Mouse (Mus musculus) midbrain, embryonic 13.5 days (tissue): ENCODE measurements around the gene Ndufv1. TPM values are rescaled to one million over a fixed set of nuclear protein-coding genes. Genes with fewer than 3 reads are reported as not detected.
"Not testable (repeated sequence)": the region's sequence is repeated elsewhere in the genome, so short reads cannot be mapped to it uniquely, and the experiment has no call there.

Source experiments
- ATAC-seq: fragments of 200-750 bp; cut with Nextera tagmentation; 2 replicates; pipeline ENCODE4 v1.8.0; 2017; ENCODE audit warnings: mild to moderate bottlenecking, moderate TSS enrichment, moderate library complexity
- H3K27ac ChIP-seq: fragments of 300-500 bp; sonication (generic); 2 replicates; pipeline ENCODE4 v1.5.1; 2015; ENCODE audit warnings: inconsistent platforms, mild to moderate bottlenecking, moderate library complexity
- H3K27me3 ChIP-seq: fragments of 300-500 bp; sonication (generic); 2 replicates; pipeline ENCODE4 v1.6.1; 2015; ENCODE audit warnings: mild to moderate bottlenecking, inconsistent platforms
- H3K36me3 ChIP-seq: fragments of 300-500 bp; sonication (generic); 2 replicates; pipeline ENCODE4 v1.6.1; 2015; ENCODE audit warnings: mild to moderate bottlenecking, inconsistent platforms
- H3K4me1 ChIP-seq: fragments of 300-500 bp; sonication (generic); replicated peaks from 2 replicates; pipeline ENCODE4 v1.6.1; 2015; ENCODE audit warnings: inconsistent platforms
- H3K4me2 ChIP-seq: fragments of 300-500 bp; sonication (generic); replicated peaks from 2 replicates; pipeline ENCODE4 v1.6.1; 2015; ENCODE audit warnings: moderate library complexity, mild to moderate bottlenecking, inconsistent platforms
- H3K4me3 ChIP-seq: fragments of 300-500 bp; sonication (generic); replicated peaks from 2 replicates; pipeline ENCODE4 v1.5.1; 2015; ENCODE audit warnings: mild to moderate bottlenecking, inconsistent platforms
- H3K9ac ChIP-seq: fragments of 300-500 bp; sonication (generic); replicated peaks from 2 replicates; pipeline ENCODE4 v1.6.1; 2015; ENCODE audit warnings: mild to moderate bottlenecking, inconsistent platforms
- H3K9me3 ChIP-seq: fragments of 300-500 bp; sonication (generic); 2 replicates; pipeline ENCODE4 v1.6.1; 2016; ENCODE audit warnings: mild to moderate bottlenecking, inconsistent platforms
- WGBS: fragments of 180-500 bp; shearing (Covaris S2); methylation state at CpG from one replicate; pipeline ENCODE4 v1.1.7; 2015; 5-methylcytosine and 5-hydroxymethylcytosine counted together
- polyA plus RNA-seq: library from polyadenylated mRNA; unstranded; fragments of >200 nt; fragmentation: Nextera tagmentation; extraction: Ambion mirVana; gene quantifications from 2 replicates; pipeline ENCODE4 v1.2.1, GENCODE M21; 2015

Gene Ndufv1
- polyA plus RNA-seq, 1 experiment from 2014 or later = 203 TPM

DNA sequence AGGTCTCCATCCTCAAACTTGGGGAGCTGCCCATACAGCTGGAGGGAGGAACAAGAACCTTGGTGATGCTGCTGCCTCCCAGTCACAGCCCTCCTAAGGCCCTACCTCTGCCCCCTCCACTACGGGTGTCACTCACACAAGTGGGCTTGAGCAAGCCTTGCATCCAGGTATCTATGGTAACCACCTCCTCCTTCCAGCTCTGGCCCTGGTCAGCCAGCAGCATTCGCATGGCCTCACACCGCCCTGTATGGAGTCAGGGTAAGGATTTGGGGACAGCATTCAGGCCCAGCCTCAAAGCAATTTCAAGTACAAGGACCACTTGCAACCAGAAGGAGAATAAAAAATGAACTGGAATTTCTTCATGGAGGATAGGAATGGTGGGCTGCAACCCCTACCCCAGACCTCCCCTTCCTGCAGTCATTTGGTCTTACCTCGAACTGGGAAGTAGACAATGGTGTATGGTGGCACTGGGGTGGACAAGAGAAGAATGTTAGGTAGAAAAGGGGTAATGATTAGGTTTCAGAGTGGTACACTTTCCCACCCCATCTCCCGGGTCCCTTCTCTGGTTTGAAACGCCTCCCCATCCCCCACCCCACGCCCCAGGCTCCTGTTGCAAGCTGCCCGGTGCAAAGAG, 24.7 kb upstream of the Ndufv1 start:
- not testable (repeated sequence) for H3K36me3 ChIP-seq, H3K27me3 ChIP-seq, H3K9me3 ChIP-seq
- Histone ChIP-seq H3K27ac (peak overlapping the region; percentile 67), H3K4me2 (peak overlapping the region; percentile 78), H3K9ac (peak overlapping the region; percentile 74), H3K4me3 (peak overlapping the region; percentile 61), H3K4me1 (peaks cover 18% of the 10 kb centered on the region)
- ATAC-seq = peak; percentile 53
- 28% methylated on average over 7 of the region's 8 CpGs for whole genome bisulfite sequencing

DNA sequence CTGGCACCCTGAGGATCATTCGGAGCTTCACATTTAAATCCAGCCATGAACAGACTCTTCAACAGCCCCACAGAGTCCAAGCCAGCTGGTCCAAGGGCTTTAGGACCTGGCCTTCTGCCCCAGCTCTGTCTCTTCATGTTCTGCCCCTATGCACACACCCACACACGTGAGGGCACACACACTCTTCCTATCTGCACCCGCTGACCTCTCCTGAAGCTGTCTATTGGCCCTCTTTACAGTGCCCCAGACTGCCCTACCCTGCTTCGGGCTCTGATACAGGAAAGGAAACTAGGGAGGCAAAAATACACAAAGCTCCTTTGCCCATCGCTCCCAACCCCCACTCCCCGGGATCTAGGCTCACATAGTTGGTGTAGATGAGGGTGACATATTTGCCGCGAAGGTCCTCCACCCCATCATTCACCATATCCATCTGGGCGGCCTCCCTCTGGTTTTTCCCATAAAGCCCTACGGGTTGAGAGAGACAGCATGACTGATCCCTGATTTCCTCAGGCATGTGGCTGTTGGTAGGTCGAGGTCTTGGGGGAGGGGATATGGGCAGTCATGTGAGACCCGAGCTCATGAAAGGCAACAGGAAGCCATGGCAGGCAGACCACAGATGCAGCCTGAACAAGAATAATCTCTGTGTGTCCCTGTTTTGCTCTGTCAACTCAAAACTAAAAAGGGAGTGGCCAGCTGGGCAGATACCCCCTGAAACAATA, 23.9 kb upstream of the Ndufv1 start:
- H3K9me3 ChIP-seq = no peaks in the 10 kb centered on the region
- H3K4me1 ChIP-seq = peaks cover 18% of the 10 kb centered on the region
- no peaks in the 10 kb centered on the region for H3K27me3 ChIP-seq
- WGBS = 74% methylated on average over 12 of the region's 12 CpGs
- peak overlapping the region; percentile 29 for H3K4me2 ChIP-seq
- peaks cover 7% of the 10 kb centered on the region; the same call in 1 of the 2 replicates for H3K36me3 ChIP-seq
- no peak overlapping the region for H3K4me3 ChIP-seq
- H3K27ac ChIP-seq = no peak overlapping the region
- no peak overlapping the region for H3K9ac ChIP-seq
- ATAC-seq = no peak

DNA sequence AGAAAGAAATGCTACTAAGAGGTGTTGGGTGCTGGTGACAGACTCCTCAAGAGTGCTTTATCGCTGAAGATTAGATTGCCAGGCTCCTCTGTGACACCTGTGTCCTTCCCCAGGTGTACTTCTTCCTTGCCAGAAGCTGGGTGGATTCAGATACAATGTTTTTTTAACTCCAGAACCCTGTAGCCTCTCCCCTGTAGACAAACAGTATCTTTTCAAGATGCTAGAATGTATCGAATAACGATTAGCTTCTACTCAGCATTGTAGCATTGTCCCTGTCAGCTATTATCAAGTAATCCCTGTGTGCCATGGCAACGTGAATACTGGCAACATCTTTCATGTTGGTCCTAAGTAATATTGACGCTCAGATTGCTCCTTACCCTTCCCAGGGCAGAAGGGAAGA, 21.1 kb upstream of the Ndufv1 start:
- no peaks in the 10 kb centered on the region for H3K27me3 ChIP-seq
- WGBS = 53% methylated on average over 5 of the region's 5 CpGs
- no peak overlapping the region for H3K4me3 ChIP-seq
- no peaks in the 10 kb centered on the region for H3K9me3 ChIP-seq
- H3K27ac ChIP-seq = no peak overlapping the region
- peaks cover 18% of the 10 kb centered on the region for H3K4me1 ChIP-seq
- no peak overlapping the region for H3K4me2 ChIP-seq
- H3K9ac ChIP-seq = no peak overlapping the region
- H3K36me3 ChIP-seq = peaks cover 7% of the 10 kb centered on the region; the same call in 1 of the 2 replicates
- ATAC-seq = no peak

DNA sequence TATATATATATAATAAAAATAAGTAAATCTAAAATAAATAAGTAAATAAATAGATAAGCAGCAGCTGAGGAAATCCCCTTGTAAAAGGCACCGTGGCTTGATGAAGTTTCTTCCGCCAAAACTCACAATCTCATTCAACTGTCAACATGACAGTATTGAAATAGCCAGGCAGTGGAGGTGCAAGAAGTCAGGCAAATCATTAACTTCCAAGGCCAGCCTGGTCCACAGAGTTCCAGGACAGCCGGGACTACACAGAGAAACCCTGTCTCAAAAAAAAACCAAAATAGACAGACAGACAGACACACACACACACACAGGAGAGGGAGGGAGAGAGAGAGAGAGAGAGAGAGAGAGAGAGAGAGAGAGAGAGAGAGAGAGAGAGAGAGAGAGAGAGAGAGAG, 20.7 kb upstream of the Ndufv1 start:
- WGBS = 88% methylated on average over 3 of the region's 3 CpGs
- H3K27me3 ChIP-seq = no peaks in the 10 kb centered on the region
- H3K4me2 ChIP-seq = no peak overlapping the region
- no peaks in the 10 kb centered on the region for H3K9me3 ChIP-seq
- peaks cover 7% of the 10 kb centered on the region; the same call in 1 of the 2 replicates for H3K36me3 ChIP-seq
- no peak overlapping the region for H3K4me3 ChIP-seq
- ATAC-seq = no peak
- H3K27ac ChIP-seq = no peak overlapping the region
- peaks cover 17% of the 10 kb centered on the region for H3K4me1 ChIP-seq
- no peak overlapping the region for H3K9ac ChIP-seq

DNA sequence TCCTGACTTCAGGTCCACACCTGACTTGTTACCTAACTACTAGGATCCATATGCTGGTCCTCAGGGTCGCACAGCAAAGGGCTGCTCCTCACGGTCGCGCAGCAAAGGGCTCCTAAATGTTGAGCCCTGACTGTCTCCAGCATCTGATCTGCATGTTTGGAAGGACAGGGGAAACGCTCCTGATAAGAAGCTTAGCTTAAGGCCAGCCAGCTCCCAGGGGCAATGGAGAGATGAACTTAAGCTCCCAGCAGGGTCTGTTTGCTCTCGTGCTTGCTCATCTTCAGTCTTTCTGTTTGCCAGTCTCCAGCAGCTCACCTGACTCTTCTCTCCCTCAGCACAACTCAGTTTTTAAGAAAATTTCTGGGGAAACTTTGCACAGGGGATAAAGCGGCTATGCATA, 20.1 kb upstream of the Ndufv1 start:
- peaks cover 7% of the 10 kb centered on the region; the same call in 1 of the 2 replicates for H3K36me3 ChIP-seq

DNA sequence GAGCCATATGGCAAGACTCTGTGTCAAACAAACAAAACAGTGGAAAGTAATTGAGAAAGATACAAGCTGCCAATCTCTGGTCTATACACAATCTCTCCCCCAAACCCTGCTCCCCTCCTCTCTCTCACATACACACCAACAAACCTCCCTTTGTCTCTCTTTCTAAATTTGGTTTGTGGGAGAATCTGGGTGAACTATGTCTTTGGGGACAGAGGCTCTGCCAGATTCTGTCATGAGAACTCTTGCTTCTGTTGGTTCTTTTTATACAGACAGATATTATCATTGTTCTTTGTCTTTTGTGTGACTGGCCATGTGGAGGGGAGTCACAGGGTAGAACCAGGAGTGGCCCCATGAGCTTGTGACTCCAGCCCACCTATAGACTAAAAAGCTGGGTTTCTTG, 15.0 kb upstream of the Ndufv1 start:
- H3K4me3 ChIP-seq = no peak overlapping the region
- no peak overlapping the region for H3K4me2 ChIP-seq
- H3K9ac ChIP-seq = no peak overlapping the region
- ATAC-seq = no peak
- H3K36me3 ChIP-seq = no peaks in the 10 kb centered on the region
- no peaks in the 10 kb centered on the region for H3K9me3 ChIP-seq
- H3K4me1 ChIP-seq = no peaks in the 10 kb centered on the region
- no peaks in the 10 kb centered on the region for H3K27me3 ChIP-seq
- no peak overlapping the region for H3K27ac ChIP-seq

More for the DNA sequence above, 20.1 kb upstream of the Ndufv1 start:
- H3K4me1 ChIP-seq = peaks cover 11% of the 10 kb centered on the region
- no peak overlapping the region for H3K27ac ChIP-seq
- H3K4me2 ChIP-seq = no peak overlapping the region
- WGBS = 45% methylated on average over 7 of the region's 7 CpGs
- H3K27me3 ChIP-seq = no peaks in the 10 kb centered on the region
- H3K9me3 ChIP-seq = no peaks in the 10 kb centered on the region
- ATAC-seq = no peak
- no peak overlapping the region for H3K4me3 ChIP-seq
- H3K9ac ChIP-seq = no peak overlapping the region

DNA sequence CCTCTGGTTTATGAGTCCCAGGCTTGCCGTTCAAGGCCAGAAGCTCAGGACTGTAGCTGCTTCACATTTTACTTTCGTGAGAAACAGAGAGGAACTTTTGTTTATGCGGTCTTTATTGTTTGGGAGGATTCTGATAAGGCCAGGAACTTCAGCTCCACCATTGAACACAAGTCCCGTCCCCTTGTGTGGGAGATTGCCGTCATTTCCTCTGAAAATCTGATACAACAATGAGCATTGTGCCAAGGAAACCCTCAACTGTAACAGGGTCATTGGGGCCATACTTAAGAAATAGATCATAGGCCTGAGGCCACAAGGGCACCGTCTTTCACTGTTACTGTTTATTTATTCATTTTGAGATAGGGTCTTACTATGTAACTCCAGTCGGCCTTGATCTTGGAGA, 10.6 kb upstream of the Ndufv1 start:
- no peaks in the 10 kb centered on the region for H3K9me3 ChIP-seq
- no peak overlapping the region for H3K4me2 ChIP-seq
- H3K4me3 ChIP-seq = no peak overlapping the region
- H3K36me3 ChIP-seq = no peaks in the 10 kb centered on the region
- WGBS = 84% methylated on average over 7 of the region's 7 CpGs
- no peaks in the 10 kb centered on the region for H3K27me3 ChIP-seq
- ATAC-seq = no peak
- no peak overlapping the region for H3K27ac ChIP-seq
- H3K4me1 ChIP-seq = peaks cover 7% of the 10 kb centered on the region; the same call in 1 of the 2 replicates
- H3K9ac ChIP-seq = no peak overlapping the region

DNA sequence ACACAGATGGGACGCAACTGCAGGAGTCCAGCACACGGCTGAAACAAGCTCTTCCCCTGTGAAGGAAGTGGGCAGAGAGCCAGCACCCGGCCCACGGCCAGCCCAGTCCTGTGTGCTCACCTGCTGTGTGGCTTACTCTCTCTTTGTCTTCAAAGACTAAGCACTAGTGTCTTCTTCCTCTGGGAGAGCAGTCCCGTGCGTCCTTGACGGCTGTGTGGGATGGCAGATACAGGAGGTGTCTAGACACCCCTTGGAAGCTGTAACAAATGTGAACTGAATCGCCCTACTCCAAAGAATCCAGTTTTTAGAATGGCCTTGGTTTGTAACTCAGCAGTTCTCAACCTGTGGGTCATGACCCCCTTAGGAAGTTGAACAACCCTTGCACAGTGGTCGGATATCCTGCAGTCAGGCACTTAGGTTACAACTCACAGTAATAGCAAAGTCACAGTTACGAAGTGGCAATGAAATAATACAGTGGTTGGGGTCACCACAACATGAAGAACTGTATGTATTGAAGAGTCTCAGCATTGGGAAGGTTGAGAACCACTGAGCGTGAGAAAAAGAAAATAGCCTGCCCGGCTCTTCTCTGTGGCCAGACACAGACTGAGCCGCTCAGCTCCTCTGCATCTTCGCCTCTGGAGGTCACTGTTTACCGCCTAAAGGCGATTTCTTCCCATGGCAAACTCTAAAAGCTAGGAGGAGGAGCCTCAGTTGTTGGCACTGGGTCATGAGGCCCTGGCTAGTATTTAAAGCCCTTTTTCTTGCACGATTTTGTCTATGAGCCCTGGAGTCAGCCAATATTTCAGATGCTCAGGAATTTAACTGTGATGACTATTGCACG, 6.4 kb upstream of the Ndufv1 start:
- Histone ChIP-seq H3K27me3 (no peaks in the 10 kb centered on the region; the same call in 1 of the 2 replicates), H3K27ac (no peak overlapping the region), H3K36me3 (no peaks in the 10 kb centered on the region), H3K4me3 (no peak overlapping the region), H3K4me1 (peaks cover 7% of the 10 kb centered on the region; the same call in 1 of the 2 replicates), H3K9me3 (no peaks in the 10 kb centered on the region), H3K9ac (no peak overlapping the region), H3K4me2 (no peak overlapping the region)
- peak; percentile 77 for ATAC-seq
- WGBS = 34% methylated on average over 18 of the region's 18 CpGs

DNA sequence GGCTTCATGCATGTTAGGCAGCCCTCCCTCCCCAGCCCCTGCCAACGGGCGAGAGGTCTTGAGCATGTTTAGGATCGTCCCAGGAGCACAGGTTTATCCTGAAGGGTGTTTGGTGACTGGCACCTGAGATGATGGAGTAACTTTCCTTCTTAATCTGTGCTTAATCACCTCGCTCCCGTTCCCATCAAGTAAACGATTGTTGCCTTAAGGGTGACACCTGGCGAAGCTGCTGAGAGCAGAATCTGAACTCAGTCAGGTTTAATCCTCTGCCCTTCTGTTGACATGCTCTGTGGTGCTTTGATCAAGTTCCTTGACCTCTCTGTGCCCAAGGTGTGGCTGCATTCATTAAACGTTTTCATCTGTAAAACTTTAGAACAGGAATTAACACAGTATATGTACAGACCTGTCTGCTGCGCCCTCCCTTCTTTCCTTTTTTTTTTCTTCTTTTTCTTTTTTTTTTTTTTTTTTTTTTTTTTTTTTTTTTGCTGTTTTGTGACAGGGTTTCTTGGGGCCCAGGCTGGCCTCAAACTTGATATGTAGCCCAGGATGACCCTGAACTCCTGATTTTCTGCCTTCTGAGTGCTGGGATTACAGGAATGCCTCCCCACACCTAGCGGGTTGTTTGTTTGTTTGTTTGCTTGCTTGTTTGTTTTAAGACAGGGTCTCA, 5.4 kb upstream of the Ndufv1 start:
- no peaks in the 10 kb centered on the region for H3K9me3 ChIP-seq
- H3K27me3 ChIP-seq = no peaks in the 10 kb centered on the region; the same call in 1 of the 2 replicates
- WGBS = 65% methylated on average over 10 of the region's 10 CpGs
- H3K4me2 ChIP-seq = no peak overlapping the region
- H3K36me3 ChIP-seq = no peaks in the 10 kb centered on the region
- H3K4me1 ChIP-seq = peaks cover 8% of the 10 kb centered on the region; the same call in 1 of the 2 replicates
- H3K27ac ChIP-seq = no peak overlapping the region
- no peak for ATAC-seq
- H3K4me3 ChIP-seq = no peak overlapping the region
- no peak overlapping the region for H3K9ac ChIP-seq

DNA sequence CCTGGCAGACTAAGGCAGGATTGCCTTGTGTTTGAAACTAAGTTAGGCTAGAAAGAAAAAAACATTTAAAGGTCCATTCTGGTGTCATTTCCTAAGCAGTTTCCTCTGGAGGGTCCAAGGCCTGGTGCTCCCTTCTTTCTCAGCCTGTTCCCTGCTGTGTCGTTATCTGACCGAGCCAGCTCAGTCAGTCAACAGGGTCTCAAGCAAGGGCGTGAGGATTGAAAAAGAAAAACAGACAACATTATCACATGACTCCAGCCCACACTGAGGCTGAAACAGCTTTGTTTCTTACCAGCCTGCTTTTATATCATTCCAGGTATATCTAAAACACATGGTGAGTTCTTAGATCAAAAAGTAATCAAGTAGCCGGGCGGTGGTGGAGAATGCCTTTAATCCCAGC, 3.0 kb upstream of the Ndufv1 start:
- Histone ChIP-seq H3K9ac (no peak overlapping the region), H3K4me3 (no peak overlapping the region), H3K4me1 (peaks cover 23% of the 10 kb centered on the region), H3K36me3 (peaks cover 3% of the 10 kb centered on the region; the same call in 1 of the 2 replicates), H3K4me2 (no peak overlapping the region), H3K9me3 (no peaks in the 10 kb centered on the region), H3K27ac (no peak overlapping the region), H3K27me3 (no peaks in the 10 kb centered on the region; the same call in 1 of the 2 replicates)
- WGBS = 69% methylated on average over 5 of the region's 5 CpGs
- no peak for ATAC-seq

DNA sequence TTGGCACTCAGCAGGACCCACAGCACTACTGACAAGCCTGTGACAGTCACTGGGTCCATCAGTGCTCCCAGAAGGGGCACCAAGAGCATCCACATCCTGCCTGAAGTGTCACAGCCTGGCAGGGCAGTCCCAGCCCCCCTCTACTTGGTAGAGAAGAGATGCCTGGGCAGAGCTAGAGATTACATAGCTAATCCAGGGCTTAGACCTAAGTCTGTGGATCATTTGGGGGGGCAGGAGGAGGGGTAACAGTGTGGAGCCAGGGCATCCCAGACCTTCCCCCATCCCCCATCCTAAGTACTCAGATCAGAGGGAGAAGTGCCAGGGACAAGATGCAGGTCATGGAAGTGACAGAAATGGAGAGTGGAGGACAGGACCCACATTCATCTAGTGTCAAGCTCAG, 2.2 kb upstream of the Ndufv1 start:
- Histone ChIP-seq H3K9ac (no peak overlapping the region), H3K36me3 (peaks cover 8% of the 10 kb centered on the region), H3K27ac (no peak overlapping the region), H3K9me3 (no peaks in the 10 kb centered on the region), H3K4me2 (no peak overlapping the region), H3K4me1 (peaks cover 23% of the 10 kb centered on the region), H3K4me3 (no peak overlapping the region), H3K27me3 (no peaks in the 10 kb centered on the region; the same call in 1 of the 2 replicates)
- no peak for ATAC-seq
